Mouse (Mus musculus) limb, embryonic 14.5 days (tissue): ENCODE measurements around the gene Fyco1. TPM values are rescaled to one million over a fixed set of nuclear protein-coding genes. Genes with fewer than 3 reads are reported as not detected.

ENCODE experiments used
- ATAC-seq: fragments of 200-750 bp; cut with Nextera tagmentation; 2 replicates; pipeline ENCODE4 v1.8.0; 2017; ENCODE audit warnings: low read depth, moderate number of reproducible peaks, moderate TSS enrichment; ENCODE audit not compliant: low FRiP score
- DNase-seq: peaks from one replicate; pipeline ENCODE4 v3.0.0-alpha.2; 2015; ENCODE audit warnings: low spot score
- H3K27ac ChIP-seq: fragments of 300-500 bp; sonication (generic); replicated peaks from 2 replicates; pipeline ENCODE4 v1.5.1; 2014; ENCODE audit warnings: low read depth, mild to moderate bottlenecking, low read length, moderate library complexity, mixed read lengths
- H3K27me3 ChIP-seq: fragments of 300-500 bp; sonication (generic); 2 replicates; pipeline ENCODE4 v1.6.1; 2014; ENCODE audit warnings: low read length, mixed read lengths; ENCODE audit not compliant: control insufficient read depth, insufficient read depth
- H3K36me3 ChIP-seq: fragments of 300-500 bp; sonication (generic); 2 replicates; pipeline ENCODE4 v1.6.1; 2014; ENCODE audit warnings: mild to moderate bottlenecking, low read length, moderate library complexity, mixed read lengths; ENCODE audit not compliant: control insufficient read depth, insufficient read depth
- H3K4me1 ChIP-seq: fragments of 300-500 bp; sonication (generic); 2 replicates; pipeline ENCODE4 v1.6.1; 2014; ENCODE audit warnings: antibody characterized with exemption, low read length, mixed read lengths; ENCODE audit not compliant: control insufficient read depth, insufficient read depth
- H3K4me2 ChIP-seq: fragments of 300-500 bp; sonication (generic); replicated peaks from 2 replicates; pipeline ENCODE4 v1.6.1; 2014; ENCODE audit warnings: low read depth, mild to moderate bottlenecking, low read length, moderate library complexity; ENCODE audit not compliant: severe bottlenecking
- H3K4me3 ChIP-seq: fragments of 300-500 bp; sonication (generic); replicated peaks from 2 replicates; pipeline ENCODE4 v1.5.1; 2014; ENCODE audit warnings: low read length
- H3K9ac ChIP-seq: fragments of 300-500 bp; sonication (generic); 2 replicates; pipeline ENCODE4 v1.6.1; 2014; ENCODE audit warnings: mild to moderate bottlenecking, low read depth, low read length, moderate library complexity; ENCODE audit not compliant: severe bottlenecking
- H3K9me3 ChIP-seq: fragments of 300-500 bp; sonication (generic); 2 replicates; pipeline ENCODE4 v1.6.1; 2016; ENCODE audit warnings: low read length; ENCODE audit not compliant: control insufficient read depth
- POLR2A ChIP-seq: fragments of 200-500 bp; IDR thresholded peaks from 2 replicates; pipeline ENCODE4 v1.8.0; 2012; ENCODE audit warnings: inconsistent platforms, mild to moderate bottlenecking, moderate library complexity, borderline replicate concordance; ENCODE audit not compliant: insufficient read depth, insufficient read length; ENCODE audit errors: extremely low read depth
- whole genome bisulfite sequencing: fragments of 180-500 bp; shearing (Covaris S2); extraction: QIAGEN DNeasy Blood & Tissue Kit; methylation state at CpG from one replicate; pipeline ENCODE4 v1.1.7; 2014; 5-methylcytosine and 5-hydroxymethylcytosine counted together
- polyA plus RNA-seq, 2 experiments: library from polyadenylated mRNA; depleted of rRNA in 1 of 2; stranded (reverse) in 1 of 2; unstranded in 1 of 2; fragments of >200 nt; fragmentation: Nextera tagmentation in 1 of 2; extraction: Ambion mirVana in 1 of 2; gene quantifications; 2 replicates each; pipeline versions ENCODE4 v1.2.1 to v1.2.3; 2012 to 2014

Gene Fyco1
- polyA plus RNA-seq, 2 experiments = 10.7 to 12.6 TPM

- Histone ChIP-seq H3K27ac (no peak within 1 kb of the TSS), H3K9ac (no peak within 1 kb of the TSS), H3K4me3 (no peak within 1 kb of the TSS), H3K4me2 (no peak within 1 kb of the TSS), H3K9me3 (no peaks in the 10 kb centered on the region), H3K27me3 (no peaks in the 10 kb centered on the region), H3K36me3 (no peaks in the 10 kb centered on the region), H3K4me1 (no peaks in the 10 kb centered on the region)
- 79% methylated on average over 9 of the region's 9 CpGs for WGBS
- TF ChIP-seq POLR2A = no peak
- ATAC-seq (no peak), DNase-seq (no peak)
Observed at GRCm38 (mm10) chr9:123861929-123862328, 10.2 kb upstream of the Fyco1 start, which contains the start of gene Xcr1. Gene Xcr1 (minus strand): TSS chr9:123862029.

GRCm38 (mm10) chr9:123856836-123857235, 5.1 kb upstream of the Fyco1 start:
- H3K4me1 ChIP-seq = peaks cover 3% of the 10 kb centered on the region; the same call in 1 of the 2 replicates

GRCm38 (mm10) chr9:123852449-123853390, 1.0 kb upstream of the Fyco1 start:
- H3K27me3 ChIP-seq = no peaks in the 10 kb centered on the region
- H3K4me3 ChIP-seq = peak overlapping the region; percentile 40
- no peak overlapping the region for H3K9ac ChIP-seq
- no peak for TF ChIP-seq POLR2A
- ATAC-seq = no peak
- H3K36me3 ChIP-seq = no peaks in the 10 kb centered on the region
- peaks cover 5% of the 10 kb centered on the region; the same call in 1 of the 2 replicates for H3K4me1 ChIP-seq
- H3K9me3 ChIP-seq = no peaks in the 10 kb centered on the region
- H3K27ac ChIP-seq = no peak overlapping the region
- DNase-seq = no peak
- WGBS = 61% methylated on average over 5 of the region's 5 CpGs
- H3K4me2 ChIP-seq = peak overlapping the region; percentile 57

More at GRCm38 (mm10) chr9:123856836-123857235, 5.1 kb upstream of the Fyco1 start:
- 83% methylated on average over 2 of the region's 2 CpGs for WGBS
- Histone ChIP-seq H3K4me3 (no peak overlapping the region), H3K27ac (no peak overlapping the region), H3K9ac (no peak overlapping the region), H3K27me3 (no peaks in the 10 kb centered on the region), H3K9me3 (no peaks in the 10 kb centered on the region), H3K4me2 (no peak overlapping the region), H3K36me3 (no peaks in the 10 kb centered on the region)
- TF ChIP-seq POLR2A = no peak
- ATAC-seq (no peak), DNase-seq (no peak)

GRCm38 (mm10) chr9:123851062-123851712, 512 bp downstream of the Fyco1 start:
- TF ChIP-seq POLR2A = no peak
- peak overlapping the region; percentile 72 for H3K4me3 ChIP-seq
- peak overlapping the region; percentile 94 for H3K27ac ChIP-seq
- H3K9ac ChIP-seq = peak overlapping the region; percentile 84
- no peaks in the 10 kb centered on the region for H3K9me3 ChIP-seq
- peak overlapping the region; percentile 59 for H3K4me2 ChIP-seq
- H3K36me3 ChIP-seq = no peaks in the 10 kb centered on the region
- under 1% methylated on average over 27 of the region's 27 CpGs for WGBS
- peaks cover 5% of the 10 kb centered on the region; the same call in 1 of the 2 replicates for H3K4me1 ChIP-seq
- peak; percentile 72 for DNase-seq
- ATAC-seq = peak; percentile 74
- no peaks in the 10 kb centered on the region for H3K27me3 ChIP-seq

- no peak overlapping the region for H3K27ac ChIP-seq
- peaks cover 5% of the 10 kb centered on the region; the same call in 1 of the 2 replicates for H3K4me1 ChIP-seq
- WGBS = 2% methylated on average over 2 of the region's 2 CpGs
- ATAC-seq (no peak), DNase-seq (peak; percentile 23)
- H3K9ac ChIP-seq = peak overlapping the region; percentile 84
- peak overlapping the region; percentile 72 for H3K4me3 ChIP-seq
- peak overlapping the region; percentile 59 for H3K4me2 ChIP-seq
- H3K27me3 ChIP-seq = no peaks in the 10 kb centered on the region
- TF ChIP-seq POLR2A = no peak
- no peaks in the 10 kb centered on the region for H3K9me3 ChIP-seq
- no peaks in the 10 kb centered on the region for H3K36me3 ChIP-seq
Observed at GRCm38 (mm10) chr9:123850705-123851061, 1.0 kb downstream of the Fyco1 start.
